Comparison of ENCODE assay signal across 10 mouse cellular contexts in the genomic region with DNA sequence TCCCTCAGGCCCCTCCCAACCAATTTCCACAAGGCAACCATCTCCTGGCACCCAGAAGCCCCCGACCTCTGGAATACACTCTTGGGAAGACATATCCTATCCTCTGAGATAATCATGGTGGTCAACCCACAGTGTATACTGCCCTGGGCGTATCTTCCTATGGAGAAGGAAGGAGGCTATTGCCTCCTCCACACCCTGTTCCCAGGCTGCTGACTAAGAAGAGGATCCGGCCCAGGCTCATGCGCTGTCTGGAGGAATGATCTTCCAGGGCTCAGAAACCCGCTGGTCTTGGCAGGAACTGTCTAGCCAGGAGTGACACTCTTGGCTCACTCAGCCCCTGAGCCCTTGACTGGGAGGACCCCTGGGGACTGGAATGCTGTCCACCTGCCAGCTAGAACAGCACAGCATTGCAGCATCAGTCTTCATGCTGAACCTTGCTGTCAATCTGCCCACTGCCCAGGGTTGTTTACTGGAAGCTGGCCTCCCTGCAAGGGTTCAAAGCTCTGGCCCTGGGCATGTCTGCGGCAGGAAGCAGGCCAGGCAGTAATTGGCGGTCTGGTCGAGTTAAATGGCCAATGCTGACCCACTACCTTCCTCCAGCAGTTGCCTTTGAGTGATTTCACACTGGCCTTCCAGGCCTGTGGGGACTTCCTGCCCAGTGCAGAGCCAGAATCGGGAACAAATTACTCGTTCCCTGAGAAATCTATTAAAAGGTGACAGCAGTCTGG. TPM values are rescaled to one million over a fixed set of nuclear protein-coding genes. Genes with fewer than 3 reads are reported as not detected.
DNase-seq lines count a peak whose midpoint lies in the region; ATAC-seq and TF ChIP-seq lines count a peak whose summit lies in the region.
"Had no signal": no experiment of that assay in that cellular context is flagged by ENCODE, and none has a peak within 500 bp of the region (broad histone marks: within the 10 kb centered on the region; RNA-seq: fewer than 3 reads in every experiment).

No protein-coding gene starts in this region.

- H3K27ac ChIP-seq in hindbrain, postnatal 0 days: no peak overlapping the region
- H3K27ac ChIP-seq in midbrain, embryonic 11.5 days (ENCODE audit: low read depth, low read length): no peak overlapping the region
- H3K27ac ChIP-seq: embryonic facial prominence, embryonic 10.5 days; midbrain, embryonic 12.5 days had no signal

- TF ChIP-seq CTCF in hindbrain, postnatal 0 days (IDR thresholded peaks at IDR 0.05; ENCODE audit: low read depth): no peak

- H3K36me3 ChIP-seq in hindbrain, postnatal 0 days (ENCODE audit: insufficient read depth, low read length): no peaks in the 10 kb centered on the region
- H3K36me3 ChIP-seq in midbrain, embryonic 11.5 days (ENCODE audit: control insufficient read depth, insufficient read depth, low read length): no peaks in the 10 kb centered on the region
- H3K36me3 ChIP-seq: embryonic facial prominence, embryonic 10.5 days; midbrain, embryonic 12.5 days had no signal

- H3K9ac ChIP-seq in hindbrain, postnatal 0 days (replicated peaks; ENCODE audit: low read length): no peak overlapping the region
- no peak overlapping the region for H3K9ac ChIP-seq in midbrain, embryonic 11.5 days (ENCODE audit: low read length)
- H3K9ac ChIP-seq: midbrain, embryonic 12.5 days had no signal

- WGBS in hindbrain, postnatal 0 days: 49% methylated on average over 10 of the region's 10 CpGs
- 74% methylated on average over 10 of the region's 10 CpGs for WGBS in midbrain, embryonic 11.5 days

- H3K4me2 ChIP-seq in hindbrain, postnatal 0 days (ENCODE audit: low read depth, low read length): no peak overlapping the region
- no peak overlapping the region for H3K4me2 ChIP-seq in midbrain, embryonic 11.5 days
- H3K4me2 ChIP-seq: midbrain, embryonic 12.5 days had no signal

- H3K27me3 ChIP-seq in hindbrain, postnatal 0 days (ENCODE audit: insufficient read depth, low read length): no peaks in the 10 kb centered on the region
- no peaks in the 10 kb centered on the region; the same call in 1 of the 2 replicates for H3K27me3 ChIP-seq in midbrain, embryonic 11.5 days (ENCODE audit: control insufficient read depth, insufficient read depth, low read length)

- peak; percentile 71 for ATAC-seq in hindbrain, postnatal 0 days
- ATAC-seq in midbrain, embryonic 11.5 days (ENCODE audit: low FRiP score): no peak

- peak; percentile 16 to 23 for DNase-seq in layer of hippocampus, postnatal 10 days (ENCODE audit: low spot score in 2 of 2)
- DNase-seq in layer of hippocampus, adult 9-10 months (ENCODE audit: low spot score): no peak
- DNase-seq in adipocyte (ENCODE audit: low spot score): peak; percentile 78
- DNase-seq in cerebellum, postnatal 14 days: peak; percentile 64 to 70
- DNase-seq in hindbrain, postnatal 0 days (ENCODE audit: low spot score): peak; percentile 38
- DNase-seq in kidney, postnatal 36 days: no peak
- no peak for DNase-seq in midbrain, embryonic 11.5 days (ENCODE audit: low spot score, missing footprints)
- DNase-seq: kidney, adult 18-20 months had no signal

- no peak overlapping the region for H3K4me3 ChIP-seq in hindbrain, postnatal 0 days (ENCODE audit: low read length)
- no peak overlapping the region for H3K4me3 ChIP-seq in midbrain, embryonic 11.5 days (ENCODE audit: low read depth, low read length)
- H3K4me3 ChIP-seq: embryonic facial prominence, embryonic 10.5 days; midbrain, embryonic 12.5 days had no signal

- H3K9me3 ChIP-seq in hindbrain, postnatal 0 days (ENCODE audit: low read length): no peaks in the 10 kb centered on the region
- no peaks in the 10 kb centered on the region for H3K9me3 ChIP-seq in midbrain, embryonic 11.5 days (ENCODE audit: control insufficient read depth, low read length)
- H3K9me3 ChIP-seq: midbrain, embryonic 12.5 days had no signal

- no peaks in the 10 kb centered on the region for H3K4me1 ChIP-seq in hindbrain, postnatal 0 days (ENCODE audit: insufficient read depth, low read length)
- H3K4me1 ChIP-seq in midbrain, embryonic 11.5 days (ENCODE audit: control insufficient read depth, insufficient read depth, low read length): no peaks in the 10 kb centered on the region
- H3K4me1 ChIP-seq: midbrain, embryonic 12.5 days had no signal

RNA-seq across cellular contexts. Expression of gene Psmb7, which starts 8.8 kb away (rescaled TPM):
- total RNA-seq in layer of hippocampus, postnatal 10 days (2021): 100 to 1,000 TPM; 250 to 255 TPM
- 172 and 178 TPM in 2 replicates for total RNA-seq in hindbrain, postnatal 0 days (2014; rRNA removed)
- 300 and 304 TPM in 2 replicates for polyA plus RNA-seq in hindbrain, postnatal 0 days (2015; fragmentation: Nextera tagmentation; extraction: Ambion mirVana)
- 345 and 351 TPM in 2 replicates for polyA plus RNA-seq in midbrain, embryonic 11.5 days (2014; fragmentation: Nextera tagmentation; extraction: Ambion mirVana)

Comparison
In these comparisons a context has a peak if more than half of its experiments do, and no peak if none do; other contexts are left out.
1. DNase-seq: peak in layer of hippocampus, postnatal 10 days (2 of 2), adipocyte (single experiment), cerebellum, postnatal 14 days (2 of 2) and hindbrain, postnatal 0 days (single experiment); none in layer of hippocampus, adult 9-10 months (single experiment), kidney, postnatal 36 days (0 of 2) and midbrain, embryonic 11.5 days (single experiment).